18 mouse cellular contexts compared by ENCODE assay signal in the genomic region with DNA sequence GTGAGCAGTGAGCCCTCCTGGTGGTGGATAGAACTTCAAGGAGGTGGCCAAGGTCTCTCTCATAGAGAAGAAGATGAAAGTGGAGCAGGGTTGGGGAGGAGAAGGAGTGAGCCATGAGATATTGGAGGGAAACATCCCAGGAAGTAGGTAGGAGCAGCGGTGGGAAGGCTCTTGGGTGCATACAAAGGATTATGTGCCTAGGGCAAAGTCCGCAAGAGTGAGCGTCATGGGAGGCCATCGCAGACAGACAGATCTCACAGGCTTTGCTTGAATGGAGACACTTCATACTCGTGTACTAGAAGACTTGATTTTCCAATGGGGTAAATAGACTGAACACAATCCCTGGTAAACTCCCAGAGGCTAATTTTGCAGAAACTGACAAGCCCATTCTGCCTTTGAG.
"Had no signal": no experiment of that assay in that cellular context is flagged by ENCODE, and none has a peak within 500 bp of the region (broad histone marks: within the 10 kb centered on the region; RNA-seq: fewer than 3 reads in every experiment).

No protein-coding gene starts in this region.

- H3K9ac ChIP-seq: lung, embryonic 14.5 days; midbrain, embryonic 12.5 days; neural tube, embryonic 13.5 days; neural tube, embryonic 15.5 days had no signal

- H3K4me3 ChIP-seq: midbrain, embryonic 10.5 days; midbrain, embryonic 12.5 days; myocyte; neural tube, embryonic 13.5 days; neural tube, embryonic 15.5 days had no signal

- H3K9me3 ChIP-seq: midbrain, embryonic 10.5 days; midbrain, embryonic 12.5 days; neural tube, embryonic 13.5 days; neural tube, embryonic 15.5 days had no signal

- H3K4me2 ChIP-seq: lung, embryonic 14.5 days; midbrain, embryonic 12.5 days; neural tube, embryonic 13.5 days; neural tube, embryonic 15.5 days had no signal

- H3K27me3 ChIP-seq: midbrain, embryonic 12.5 days; neural tube, embryonic 13.5 days; neural tube, embryonic 15.5 days had no signal

- DNase-seq: lung, adult 18-20 months; lung, embryonic 14.5 days; lung, postnatal 10 days; lung, postnatal 4 days; midbrain, embryonic 14.5 days; retina, postnatal 1 day; right cerebral cortex, adult 18-20 months; right cerebral cortex, postnatal 25 days; right cerebral cortex, postnatal 4 days; thymus, adult 18-20 months; thymus, postnatal 14 days; thymus, postnatal 36 days had no signal

- H3K27ac ChIP-seq: midbrain, embryonic 10.5 days; midbrain, embryonic 12.5 days; neural tube, embryonic 13.5 days; neural tube, embryonic 15.5 days had no signal

- ATAC-seq: midbrain, embryonic 16.5 days had no signal
